Mouse (Mus musculus) MN1 (cell line): Measurements from ENCODE around the gene Psmb8.
A peak's percentile ranks its signal among the peaks of the same experiment; 100 is the strongest.

Experiments used
- DNase-seq: peaks from one replicate; pipeline ENCODE4 v3.0.0-alpha.2; 2016; ENCODE audit warnings: low spot score

Psmb8 gene

DNA sequence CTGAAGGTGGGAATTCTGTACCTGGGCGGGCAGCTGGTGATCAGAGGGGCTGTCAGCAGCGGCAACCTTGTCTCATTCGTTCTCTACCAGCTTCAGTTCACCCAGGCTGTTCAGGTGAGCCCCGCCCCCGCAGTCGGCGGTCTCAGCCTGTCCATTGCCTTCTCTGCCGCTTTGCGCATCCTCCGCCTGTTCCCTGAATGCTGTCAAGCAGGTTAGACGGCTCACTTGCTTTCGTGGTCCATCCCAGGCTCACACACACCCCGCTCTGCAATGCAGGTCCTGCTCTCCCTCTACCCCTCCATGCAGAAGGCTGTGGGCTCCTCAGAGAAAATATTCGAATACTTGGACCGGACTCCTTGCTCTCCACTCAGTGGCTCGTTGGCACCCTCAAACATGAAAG lies 4.7 kb upstream of the Psmb8 start:
- DNase-seq, result no peak

GRCm38 (mm10) chr17:34193468-34193867 lies 4.1 kb upstream of the Psmb8 start:
- no peak for DNase-seq

DNA sequence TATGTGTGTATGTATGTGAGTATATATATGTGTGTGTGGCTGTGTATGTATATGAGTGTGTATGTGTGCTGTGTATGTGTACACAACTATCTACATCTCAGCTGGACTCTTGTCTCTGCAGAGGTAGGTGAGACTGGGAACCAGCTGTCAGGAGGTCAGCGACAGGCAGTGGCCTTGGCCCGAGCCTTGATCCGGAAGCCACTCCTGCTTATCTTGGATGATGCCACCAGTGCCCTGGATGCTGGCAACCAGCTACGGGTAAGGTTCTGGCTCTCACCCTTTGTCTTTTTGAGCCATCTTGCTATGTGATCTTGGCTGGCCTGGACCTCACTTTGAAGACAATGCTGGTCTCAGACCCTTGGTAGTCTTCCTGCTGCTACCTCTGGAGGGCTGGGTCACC lies 2.8 kb upstream of the Psmb8 start:
- no peak for DNase-seq

- DNase-seq, result no peak
Observed at GRCm38 (mm10) chr17:34196491-34196890, 1.0 kb upstream of the Psmb8 start.

- DNase-seq, result peak; percentile 67
Observed at GRCm38 (mm10) chr17:34197904-34198520, 491 bp downstream of the Psmb8 start.

DNA sequence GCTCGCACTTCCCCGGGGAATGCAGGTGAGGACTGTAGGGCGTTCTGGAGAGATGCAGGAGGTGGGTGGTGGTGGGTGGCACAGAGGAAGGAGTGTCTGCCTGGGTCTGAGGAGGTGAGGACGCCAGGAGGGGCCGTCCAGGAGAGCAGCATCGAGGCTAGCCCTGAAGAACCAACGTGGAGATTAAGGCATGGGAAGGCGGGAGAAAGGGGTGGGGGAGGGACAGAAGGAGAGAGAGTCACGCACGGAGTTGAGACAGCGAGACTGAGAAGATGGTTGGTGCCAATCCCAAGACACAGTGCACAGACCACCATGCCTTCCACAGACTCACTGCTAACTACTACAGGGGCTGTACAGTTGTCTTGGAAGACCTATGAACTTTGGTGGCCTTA lies 996 bp downstream of the Psmb8 start:
- no peak for DNase-seq

DNA sequence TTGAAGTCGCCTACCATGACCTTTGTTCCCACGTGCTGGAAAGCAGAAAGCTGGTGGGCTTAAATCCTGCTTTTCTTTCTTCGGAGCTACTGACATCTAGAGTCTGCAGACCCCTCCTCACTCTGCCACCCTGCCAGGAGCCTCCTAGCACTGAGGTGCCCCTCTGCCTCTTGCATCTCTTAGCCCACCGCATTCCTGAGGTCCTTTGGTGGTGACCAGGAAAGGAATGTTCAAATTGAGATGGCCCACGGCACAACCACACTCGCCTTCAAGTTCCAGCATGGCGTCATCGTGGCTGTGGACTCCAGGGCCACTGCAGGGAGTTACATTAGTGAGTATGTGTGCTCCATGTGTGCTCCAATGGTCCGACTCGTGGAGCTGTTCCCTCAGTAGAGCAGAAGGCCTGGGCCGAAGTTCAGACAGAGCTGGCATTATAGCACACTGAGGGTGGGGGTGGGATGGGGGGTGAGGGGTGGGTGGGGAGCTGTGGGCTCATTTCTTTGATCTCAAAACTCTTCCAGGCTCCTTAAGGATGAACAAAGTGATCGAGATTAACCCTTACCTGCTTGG lies 1.6 kb downstream of the Psmb8 start:
- no peak for DNase-seq

DNA sequence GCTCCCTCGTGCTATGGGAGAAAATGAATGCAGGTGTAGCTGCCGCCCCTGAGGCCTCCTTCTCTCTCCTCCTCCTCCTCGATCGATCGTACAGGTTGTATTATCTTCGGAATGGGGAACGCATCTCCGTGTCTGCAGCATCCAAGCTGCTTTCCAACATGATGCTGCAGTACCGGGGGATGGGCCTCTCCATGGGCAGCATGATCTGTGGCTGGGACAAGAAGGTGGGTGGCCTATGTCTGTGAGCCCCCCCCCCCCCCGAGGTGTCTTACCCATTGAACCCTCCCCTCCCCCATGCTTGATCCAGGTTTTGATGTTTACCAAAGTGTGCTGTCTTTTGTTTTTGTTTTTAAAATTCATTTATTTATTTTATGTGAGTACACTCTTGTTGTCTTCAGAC lies 2.5 kb downstream of the Psmb8 start:
- DNase-seq, result no peak

DNA sequence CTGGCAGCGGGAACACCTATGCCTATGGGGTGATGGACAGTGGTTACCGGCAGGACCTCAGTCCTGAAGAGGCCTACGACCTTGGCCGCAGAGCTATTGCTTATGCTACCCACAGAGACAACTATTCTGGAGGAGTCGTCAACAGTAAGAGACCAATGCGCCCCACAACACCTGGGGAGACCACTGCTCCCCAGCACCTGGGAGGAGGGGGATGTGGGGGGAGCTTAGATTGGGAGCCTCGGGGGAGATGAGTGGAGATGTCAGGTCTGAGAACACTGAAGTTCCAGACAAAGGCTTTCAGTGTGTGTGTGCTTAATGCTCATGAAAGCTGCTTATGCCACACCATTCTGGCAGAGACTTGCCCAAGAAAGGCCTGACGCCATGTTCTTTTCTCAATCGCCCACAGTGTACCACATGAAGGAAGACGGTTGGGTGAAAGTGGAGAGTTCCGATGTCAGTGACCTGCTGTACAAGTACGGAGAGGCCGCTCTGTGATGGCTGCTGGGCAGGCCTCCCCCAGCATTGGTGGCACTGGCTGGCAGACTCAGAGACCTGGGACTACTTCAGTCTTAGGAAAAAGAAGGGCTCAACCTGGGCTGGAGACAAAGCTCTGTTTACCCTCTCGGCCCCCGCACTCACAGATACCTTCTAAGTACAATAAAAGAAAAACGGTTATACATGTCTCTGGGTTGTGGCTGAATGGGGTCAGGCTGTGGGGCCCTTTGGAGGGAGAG lies 3.4 kb downstream of the Psmb8 start:
- no peak for DNase-seq

- no peak for DNase-seq
Observed at GRCm38 (mm10) chr17:34201506-34202055, 4.1 kb downstream of the Psmb8 start.

GRCm38 (mm10) chr17:34202760-34203442 lies 5.4 kb downstream of the Psmb8 start:
- no peak for DNase-seq

DNA sequence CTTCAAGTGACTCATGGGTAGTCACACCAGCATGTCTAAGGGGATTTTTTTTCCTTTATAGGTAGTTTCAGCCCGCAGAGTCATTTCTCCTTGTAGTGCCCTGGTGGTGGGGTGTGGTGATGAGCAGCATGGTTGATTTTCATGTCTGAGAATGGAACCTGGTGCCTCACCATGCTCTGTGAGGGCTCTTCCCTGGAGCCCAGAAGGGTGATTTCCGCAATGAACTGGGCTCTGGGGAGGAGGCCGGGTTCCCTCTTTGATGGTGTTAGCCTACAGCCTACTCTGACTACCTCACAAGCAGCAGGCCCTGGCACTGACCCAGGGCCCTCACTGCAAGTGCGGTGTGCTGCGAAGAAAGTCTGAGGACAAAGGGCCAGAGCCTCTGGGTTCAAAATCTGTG lies 5.9 kb downstream of the Psmb8 start, which contains the start of gene Tap2:
Gene Tap2, plus strand, starts transcription at position 84 of the 400 bp plus-strand sequence.
- DNase-seq, result peak; percentile 39

DNA sequence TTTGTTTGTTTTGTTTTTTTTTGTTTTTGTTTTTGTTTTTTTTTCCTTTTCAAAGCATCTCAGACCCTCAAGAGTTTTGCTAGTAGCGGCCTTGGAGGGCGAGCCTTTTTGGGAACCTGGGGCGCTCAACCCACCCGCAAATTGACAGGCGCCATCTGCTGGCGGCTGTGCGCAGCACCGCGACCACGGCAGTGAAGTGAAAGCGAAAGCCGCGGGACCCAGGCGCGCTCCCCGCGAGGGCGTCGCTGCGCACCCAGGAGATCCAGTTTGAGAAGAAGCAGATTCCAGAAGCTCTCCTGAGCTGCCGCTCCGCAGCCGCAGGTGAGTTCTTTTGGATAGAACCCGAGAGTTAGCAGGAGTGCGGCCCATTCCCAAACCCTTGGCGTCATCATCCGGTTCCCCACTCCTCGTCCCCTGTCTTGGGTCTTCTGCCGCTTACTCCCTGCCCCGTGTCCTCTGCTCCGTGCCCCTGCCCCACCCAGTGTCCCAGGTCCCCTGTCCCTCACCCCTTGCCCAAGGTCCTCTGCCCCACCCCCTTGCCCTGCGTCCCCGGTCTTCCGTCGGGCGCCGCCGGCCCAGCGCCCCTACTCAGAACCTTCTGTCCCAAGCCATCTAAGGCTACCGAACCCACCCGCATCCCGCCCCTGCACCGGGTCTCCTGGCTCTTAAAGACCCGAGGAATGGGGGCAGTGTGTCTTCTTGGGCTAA lies 6.9 kb downstream of the Psmb8 start:
- DNase-seq, result peak; percentile 87

- peak; percentile 53 for DNase-seq
Observed at GRCm38 (mm10) chr17:34205021-34205745, 7.7 kb downstream of the Psmb8 start.

GRCm38 (mm10) chr17:34205746-34206176 lies 8.2 kb downstream of the Psmb8 start:
- DNase-seq, result peak; percentile 75

DNA sequence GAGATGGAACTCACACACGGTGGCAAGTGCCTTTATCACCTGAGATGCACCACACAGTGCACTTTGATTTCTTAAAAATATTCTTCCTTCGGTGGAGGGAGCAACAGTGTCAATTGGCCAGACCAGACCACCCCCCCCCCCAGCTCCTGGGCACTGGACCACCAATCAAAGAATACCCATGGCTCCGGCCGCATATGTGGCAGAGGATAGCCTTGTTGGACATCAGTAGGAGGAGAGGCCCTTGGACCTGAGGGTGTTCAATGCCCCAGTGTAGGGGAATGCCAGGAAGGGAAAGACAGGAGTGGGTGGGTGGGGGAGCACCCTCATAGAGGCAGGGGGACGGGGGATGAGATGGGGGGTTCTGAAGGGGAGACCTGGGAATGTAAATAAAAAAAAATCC lies 9.2 kb downstream of the Psmb8 start:
- DNase-seq, result no peak

DNA sequence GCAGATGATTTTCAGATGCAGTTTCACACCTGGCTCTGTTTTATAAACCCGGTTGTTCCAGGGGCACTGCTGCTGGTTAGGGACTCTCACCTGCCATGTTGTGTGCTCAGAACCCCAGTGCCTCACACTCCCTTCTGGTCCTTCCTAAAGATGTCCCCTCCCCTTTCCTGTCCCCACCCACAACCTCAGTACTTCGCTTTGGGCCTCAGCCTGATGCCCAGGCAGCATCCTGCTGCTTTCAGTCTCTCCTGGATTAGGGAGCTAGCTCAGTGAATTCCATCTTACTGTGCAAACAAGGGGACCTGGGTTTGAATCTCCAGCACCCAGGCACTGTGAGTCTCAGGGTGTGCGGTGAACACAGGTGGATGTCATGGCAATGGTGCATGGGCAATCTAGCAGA lies 9.9 kb downstream of the Psmb8 start:
- no peak for DNase-seq

DNA sequence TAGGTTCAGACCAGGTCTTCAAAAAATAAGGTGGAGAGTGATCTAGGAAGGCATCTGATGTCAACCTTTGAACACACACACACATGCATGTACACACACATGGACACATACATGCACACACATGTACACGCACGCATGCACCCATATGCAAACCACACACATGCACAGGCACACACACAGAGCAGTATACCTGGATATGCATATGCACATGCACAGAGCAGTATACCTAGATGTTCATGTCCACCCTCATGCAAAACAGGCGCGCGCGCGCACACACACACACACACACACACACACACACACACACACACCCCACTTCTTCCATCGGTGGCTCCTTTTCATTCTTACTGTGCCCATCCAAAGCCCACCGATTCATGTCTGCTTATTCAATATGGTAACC lies 10.3 kb downstream of the Psmb8 start:
- DNase-seq, result no peak

DNA sequence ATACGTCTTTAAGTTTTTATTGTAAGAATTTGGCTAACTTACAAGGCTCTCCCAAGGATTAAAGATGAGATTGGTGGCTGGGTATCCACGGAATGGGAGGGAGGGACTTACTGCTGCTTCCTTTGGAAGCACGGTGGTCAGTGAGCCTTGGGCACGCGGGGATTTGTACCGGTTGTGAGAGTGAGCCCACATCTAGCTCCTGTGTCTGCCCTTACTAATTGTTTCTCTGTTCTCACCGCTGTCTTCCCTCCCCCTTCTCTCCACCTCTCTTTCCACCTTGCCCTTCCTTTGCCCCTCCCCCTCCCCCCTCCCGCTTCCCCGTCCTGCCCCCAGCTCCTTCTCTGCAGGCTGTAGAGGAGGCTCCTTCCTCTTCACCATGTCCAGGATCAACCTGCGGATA lies 10.9 kb downstream of the Psmb8 start:
- no peak for DNase-seq

DNA sequence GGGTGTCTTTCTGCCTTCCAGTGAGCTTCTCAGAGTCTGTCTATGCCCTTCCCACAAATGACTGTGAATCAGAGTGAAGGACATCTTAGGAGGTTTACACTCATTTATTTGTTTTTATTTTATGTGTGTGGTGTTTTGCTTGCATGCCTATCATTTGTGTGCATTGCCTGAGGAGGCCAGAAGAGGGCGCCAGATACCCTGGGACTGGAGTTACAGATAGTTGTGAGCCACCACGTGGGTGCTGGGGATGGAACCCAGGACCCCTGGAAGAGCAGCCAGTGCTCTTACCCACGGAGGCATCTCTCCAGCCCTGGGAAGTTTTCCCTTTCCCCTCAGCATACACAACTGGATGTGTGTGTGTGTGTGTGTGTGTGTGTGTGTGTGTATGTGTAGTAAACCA lies 12.2 kb downstream of the Psmb8 start:
- DNase-seq, result no peak

DNA sequence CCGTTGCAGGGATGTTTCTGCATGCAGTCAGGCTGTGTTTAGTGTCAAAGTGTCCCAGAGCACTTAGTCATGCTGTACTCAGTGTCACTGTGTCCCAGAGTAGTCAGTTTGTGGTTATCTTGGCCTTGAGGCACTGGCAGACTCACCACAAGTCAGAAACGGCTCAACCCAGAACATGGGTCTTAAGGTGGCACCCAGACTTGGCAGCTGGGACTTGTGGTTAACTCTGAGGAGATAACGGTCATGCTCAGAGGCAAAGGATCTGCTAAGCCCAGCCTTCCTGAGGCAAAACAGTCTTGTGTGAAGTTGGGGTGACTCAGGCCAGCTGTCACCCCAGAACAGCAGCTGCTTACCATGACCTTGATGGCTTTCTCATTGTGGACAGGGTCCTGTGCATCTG lies 13.1 kb downstream of the Psmb8 start:
- no peak for DNase-seq
